Mouse (Mus musculus) liver, embryonic 14.5 days (tissue): ENCODE data around the gene Acap3. TPM values are rescaled to one million over a fixed set of nuclear protein-coding genes. Genes with fewer than 3 reads are reported as not detected.
A peak's percentile ranks its signal among the peaks of the same experiment; 100 is the strongest.

ENCODE experiments used
- ATAC-seq: fragments of 200-750 bp; cut with Nextera tagmentation; 2 replicates; pipeline ENCODE4 v1.8.0; 2017; ENCODE audit warnings: moderate number of reproducible peaks, mild to moderate bottlenecking, moderate library complexity; ENCODE audit not compliant: insufficient read depth
- DNase-seq, 3 experiments: peaks; one replicate each; pipeline ENCODE4 v3.0.0-alpha.2; 2012 to 2013; ENCODE audit warnings: low read depth in 3 of 3, low spot score in 3 of 3
- H3K27ac ChIP-seq: fragments of 300-500 bp; sonication (generic); 2 replicates; pipeline ENCODE4 v1.5.1; 2014; ENCODE audit warnings: moderate library complexity, mild to moderate bottlenecking, control low read depth, inconsistent platforms
- H3K27me3 ChIP-seq: fragments of 300-500 bp; sonication (generic); 2 replicates; pipeline ENCODE4 v1.6.1; 2014; ENCODE audit warnings: mild to moderate bottlenecking, low read length, moderate library complexity; ENCODE audit not compliant: control insufficient read depth, insufficient read depth
- H3K36me3 ChIP-seq: fragments of 300-500 bp; sonication (generic); replicated peaks from 2 replicates; pipeline ENCODE4 v1.6.1; 2014; ENCODE audit warnings: low read depth; ENCODE audit not compliant: control insufficient read depth, insufficient read depth
- H3K4me1 ChIP-seq, 2 experiments: fragments of 200-500 bp in 1 of 2; fragments of 300-500 bp in 1 of 2; sonication (generic) in 1 of 2; replicated peaks; 2 replicates each; pipeline ENCODE4 v1.6.1; 2012 to 2014; ENCODE audit warnings: antibody characterized with exemption in 1 of 2, inconsistent platforms in 1 of 2, low read length in 1 of 2; ENCODE audit not compliant: control insufficient read depth in 2 of 2, insufficient read depth in 2 of 2
- H3K4me2 ChIP-seq: fragments of 300-500 bp; sonication (generic); 2 replicates; pipeline ENCODE4 v1.6.1; 2014; ENCODE audit warnings: low read depth, mild to moderate bottlenecking, control low read depth, moderate library complexity
- H3K4me3 ChIP-seq, 2 experiments: fragments of 200-500 bp in 1 of 2; fragments of 300-500 bp in 1 of 2; sonication (generic) in 1 of 2; 2 replicates each; pipeline ENCODE4 v1.5.1; 2012 to 2014; ENCODE audit warnings: low read depth in 2 of 2, low read length in 2 of 2, mild to moderate bottlenecking in 2 of 2, control low read depth in 1 of 2, inconsistent platforms in 1 of 2, moderate library complexity in 1 of 2; ENCODE audit not compliant: insufficient read depth in 1 of 2
- H3K9ac ChIP-seq: fragments of 300-500 bp; sonication (generic); replicated peaks from 2 replicates; pipeline ENCODE4 v1.6.1; 2014; ENCODE audit warnings: mild to moderate bottlenecking, control low read depth, moderate library complexity
- H3K9me3 ChIP-seq: fragments of 300-500 bp; sonication (generic); 2 replicates; pipeline ENCODE4 v1.6.1; 2016; ENCODE audit warnings: low read length, mixed read lengths; ENCODE audit not compliant: control insufficient read depth
- CTCF ChIP-seq: IDR thresholded peaks from 2 replicates; pipeline ENCODE4 v1.5.1; 2016; ENCODE audit warnings: antibody characterized with exemption, low read depth, control low read depth
- EP300 ChIP-seq: IDR thresholded peaks from 2 replicates; pipeline ENCODE4 v1.6.1; 2016; ENCODE audit warnings: antibody characterized with exemption, low read depth
- WGBS: fragments of 180-500 bp; shearing (Covaris S2); extraction: QIAGEN DNeasy Blood & Tissue Kit; methylation state at CpG from one replicate; pipeline ENCODE4 v1.1.7; 2014; ENCODE audit not compliant: insufficient replicate concordance; 5-methylcytosine and 5-hydroxymethylcytosine counted together
- polyA plus RNA-seq, 2 experiments: library from polyadenylated mRNA; depleted of rRNA in 1 of 2; stranded (reverse) in 1 of 2; unstranded in 1 of 2; fragments of >200 nt; fragmentation: Nextera tagmentation in 1 of 2; extraction: Ambion mirVana in 1 of 2; gene quantifications; 2 replicates each; pipeline versions ENCODE4 v1.2.1 to v1.2.3; 2012 to 2014

Gene Acap3
- polyA plus RNA-seq, 2 experiments: 4.7 to 9.4 TPM

DNA sequence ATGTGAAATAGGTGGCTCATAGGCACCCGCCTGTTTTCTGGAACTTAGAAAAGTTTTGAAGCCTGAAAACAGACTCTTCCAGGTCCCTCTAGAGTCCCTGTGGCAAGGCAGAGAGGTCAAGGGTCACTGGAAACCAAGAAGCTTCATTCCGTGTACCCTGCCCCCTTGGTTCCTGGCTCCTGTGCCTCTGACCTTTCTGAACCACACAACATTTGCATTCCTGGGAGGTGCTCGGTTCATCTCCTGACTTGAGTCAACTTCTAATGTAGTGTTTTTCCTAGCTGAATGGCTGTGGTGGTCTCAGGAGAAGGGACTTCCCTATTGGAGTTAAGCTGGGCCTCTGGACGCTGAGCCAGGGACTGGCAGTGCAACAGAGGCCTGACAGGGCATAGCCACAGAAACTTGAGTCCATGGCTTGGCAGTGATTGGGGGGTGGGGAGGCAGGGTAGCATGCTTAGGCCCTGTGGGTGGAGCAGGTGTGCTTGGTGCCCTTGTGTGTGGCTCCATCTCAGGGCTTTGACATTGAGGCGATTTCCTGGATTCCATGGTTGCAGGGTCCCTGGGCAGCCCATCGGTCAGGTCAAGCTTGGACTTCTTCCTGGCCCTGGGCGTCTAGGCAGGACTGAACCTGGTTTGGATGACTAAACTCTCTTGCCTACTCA, 43.1 kb upstream of the Acap3 start:
- no peak for TF ChIP-seq EP300
- no peak for TF ChIP-seq CTCF
- Histone ChIP-seq H3K27me3 (no peaks in the 10 kb centered on the region), H3K36me3 (no peaks in the 10 kb centered on the region), H3K4me3 (peak overlapping the region; percentile 62 to 94), H3K4me1 (peaks cover 11 to 12% of the 10 kb centered on the region in 2 experiments; a peak in 3 of 4 replicates), H3K4me2 (peak overlapping the region; percentile 99), H3K27ac (no peak overlapping the region), H3K9me3 (no peaks in the 10 kb centered on the region), H3K9ac (peak overlapping the region; percentile 75)
- ATAC-seq (no peak), DNase-seq (no peak)
- WGBS: 58% methylated on average over 7 of the region's 7 CpGs

DNA sequence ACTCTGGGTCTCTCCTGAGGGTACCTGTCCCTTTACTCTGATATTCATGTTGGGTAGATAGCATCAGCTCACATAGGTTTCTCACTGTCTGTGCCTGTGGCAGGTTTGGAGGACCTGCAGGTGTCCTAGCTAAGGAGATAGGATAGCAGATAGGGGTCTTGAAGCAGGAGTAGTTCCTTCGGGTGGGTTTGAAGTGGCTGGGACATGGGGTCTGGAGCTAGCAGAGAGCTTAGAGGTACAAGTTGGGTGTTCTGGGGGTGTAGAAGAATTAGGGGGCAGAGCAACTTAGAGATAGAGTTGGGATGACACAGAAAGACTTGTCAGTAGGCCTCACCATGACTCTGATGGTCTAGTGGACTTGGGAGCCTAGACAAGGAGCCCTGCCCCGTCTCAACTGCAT, 42.2 kb upstream of the Acap3 start:
- Histone ChIP-seq H3K9ac (no peak overlapping the region), H3K27ac (no peak overlapping the region), H3K4me2 (peak overlapping the region; percentile 99; the same call in 1 of the 2 replicates), H3K4me1 (peaks cover 11 to 12% of the 10 kb centered on the region in 2 experiments; a peak in 3 of 4 replicates), H3K36me3 (no peaks in the 10 kb centered on the region), H3K9me3 (no peaks in the 10 kb centered on the region), H3K4me3 (no peak overlapping the region), H3K27me3 (no peaks in the 10 kb centered on the region)
- DNase-seq: no peak
- TF ChIP-seq EP300 (no peak), CTCF (no peak)
- 76% methylated on average over 2 of the region's 2 CpGs for WGBS
- no peak for ATAC-seq

DNA sequence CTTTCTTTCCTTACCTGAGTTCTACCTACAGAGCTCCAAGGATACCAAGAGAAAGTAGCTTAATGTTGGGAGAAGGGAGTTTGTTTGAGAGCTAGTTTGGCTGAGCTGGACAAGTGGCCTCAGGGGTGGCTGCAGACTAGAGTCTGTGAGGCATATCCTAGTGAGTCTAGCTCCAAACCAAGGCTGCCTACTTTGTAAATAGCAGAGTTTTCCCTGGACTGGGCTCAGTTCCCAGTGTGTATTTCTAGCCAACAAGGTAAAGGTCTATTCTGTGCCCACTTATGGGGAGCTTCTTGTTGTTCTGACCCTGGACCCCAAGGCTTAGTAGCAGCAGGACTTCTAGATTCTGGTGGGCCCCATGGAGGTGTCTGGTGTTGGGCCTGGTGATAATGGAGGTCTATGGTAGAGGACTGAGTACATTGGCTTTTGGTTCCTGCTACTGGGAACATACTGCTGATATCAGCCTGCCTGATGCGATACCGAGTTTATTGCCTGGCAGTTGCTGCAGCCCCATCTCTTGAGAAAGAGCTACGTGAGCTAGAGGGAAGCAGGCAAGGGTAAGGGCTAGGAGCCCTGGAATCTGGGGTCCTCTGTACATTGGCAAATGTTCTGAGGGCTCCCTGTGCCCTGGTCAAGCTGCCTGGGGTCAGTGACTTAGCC, 41.7 kb upstream of the Acap3 start:
- H3K4me1 ChIP-seq: peaks cover 11 to 12% of the 10 kb centered on the region in 2 experiments; a peak in 3 of 4 replicates
- no peaks in the 10 kb centered on the region for H3K27me3 ChIP-seq
- no peak overlapping the region for H3K9ac ChIP-seq
- H3K4me2 ChIP-seq: peak overlapping the region; percentile 99; the same call in 1 of the 2 replicates
- H3K9me3 ChIP-seq: no peaks in the 10 kb centered on the region
- no peak for TF ChIP-seq EP300
- TF ChIP-seq CTCF: no peak
- no peak overlapping the region for H3K4me3 ChIP-seq
- H3K36me3 ChIP-seq: no peaks in the 10 kb centered on the region; the same call in 1 of the 2 replicates
- DNase-seq (no peak), ATAC-seq (no peak)
- 74% methylated on average over 3 of the region's 3 CpGs for WGBS
- no peak overlapping the region for H3K27ac ChIP-seq

DNA sequence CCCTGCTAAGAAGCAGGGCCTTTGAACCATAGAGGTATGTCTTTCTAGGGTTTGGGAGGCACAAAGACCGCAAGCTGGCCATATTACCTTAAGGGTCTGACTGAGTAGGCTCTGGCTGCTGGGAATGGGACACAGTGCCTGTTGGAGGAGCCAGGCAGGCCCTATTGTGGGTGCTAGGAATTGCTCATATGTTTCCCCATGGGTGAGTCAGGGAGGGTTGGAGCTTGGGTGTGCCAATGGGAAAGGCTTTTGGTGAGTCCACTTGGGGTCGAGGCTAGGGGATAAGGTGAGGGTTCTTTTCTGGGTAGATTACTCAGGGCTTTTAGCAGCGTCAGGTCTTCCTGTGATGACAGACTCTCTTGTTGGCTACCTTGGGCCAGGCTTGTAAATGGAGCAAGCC, 40.3 kb upstream of the Acap3 start:
- WGBS: 74% methylated on average over 3 of the region's 3 CpGs
- no peak overlapping the region for H3K27ac ChIP-seq
- H3K4me1 ChIP-seq: peaks cover 11 to 12% of the 10 kb centered on the region in 2 experiments; a peak in 3 of 4 replicates
- H3K27me3 ChIP-seq: no peaks in the 10 kb centered on the region
- H3K9me3 ChIP-seq: no peaks in the 10 kb centered on the region
- ATAC-seq (no peak), DNase-seq (no peak)
- no peak overlapping the region for H3K4me2 ChIP-seq
- TF ChIP-seq EP300 (no peak), CTCF (no peak)
- H3K4me3 ChIP-seq: no peak overlapping the region
- H3K9ac ChIP-seq: no peak overlapping the region
- H3K36me3 ChIP-seq: peaks cover 6% of the 10 kb centered on the region

DNA sequence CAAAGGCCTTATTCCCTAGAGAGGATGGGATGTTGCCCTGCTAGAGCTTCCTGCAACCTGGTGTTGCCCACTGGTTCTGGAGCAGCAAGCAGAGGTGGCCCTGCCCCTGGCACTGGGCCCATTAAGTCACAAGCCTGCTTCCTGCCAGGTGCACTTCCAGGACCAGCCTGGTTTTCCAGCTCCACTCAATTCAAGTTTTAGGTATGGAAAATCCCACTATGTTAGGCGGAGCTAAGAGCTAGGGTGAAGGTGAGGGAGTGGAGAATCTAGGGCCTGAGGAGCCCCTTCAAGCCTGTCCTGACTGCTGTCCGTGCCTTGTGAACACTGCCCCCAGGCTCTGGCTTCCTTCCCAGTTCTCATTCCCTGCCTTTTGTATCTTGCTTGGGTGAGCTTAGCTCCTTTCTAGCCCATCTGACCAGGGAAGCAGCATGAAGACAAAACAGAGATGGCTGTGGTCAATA, 39.6 kb upstream of the Acap3 start:
- Histone ChIP-seq H3K9me3 (no peaks in the 10 kb centered on the region), H3K9ac (no peak overlapping the region), H3K27ac (no peak overlapping the region), H3K4me2 (no peak overlapping the region), H3K4me1 (peaks cover 8 to 12% of the 10 kb centered on the region in 2 experiments; a peak in 3 of 4 replicates), H3K27me3 (no peaks in the 10 kb centered on the region), H3K4me3 (no peak overlapping the region), H3K36me3 (peaks cover 6% of the 10 kb centered on the region)
- WGBS: 81% methylated on average over 2 of the region's 2 CpGs
- no peak for DNase-seq
- no peak for ATAC-seq
- no peak for TF ChIP-seq EP300
- TF ChIP-seq CTCF: no peak
